Mouse (Mus musculus) skeletal muscle tissue, adult 2 months (tissue): ENCODE measurements around the gene Nexn.

Experiments
- DNase-seq: peaks from one replicate; pipeline ENCODE4 v3.0.0-alpha.2; 2012; ENCODE audit warnings: low read depth, low spot score

Gene Nexn

DNA sequence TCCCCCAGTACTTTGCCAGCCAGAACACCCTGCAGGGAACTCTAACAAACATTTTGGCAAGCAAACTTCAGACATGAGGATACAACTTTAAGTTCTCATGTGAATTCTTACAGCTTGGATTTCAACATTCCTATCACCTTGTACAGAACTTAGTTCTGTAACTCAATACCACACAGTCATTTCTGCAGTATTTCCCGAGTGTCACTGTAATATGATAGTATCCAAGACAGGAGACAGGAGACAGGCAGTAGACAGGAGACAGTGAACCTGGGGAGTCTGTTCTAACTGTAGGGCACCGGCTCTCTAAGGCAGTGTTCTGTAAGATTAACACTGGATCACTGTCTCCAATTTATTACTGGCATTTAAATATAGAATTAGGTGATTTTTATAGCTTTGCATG, 12.3 kb upstream of the Nexn start:
- DNase-seq: no peak

- no peak for DNase-seq
Observed at GRCm38 (mm10) chr3:152277912-152278311, 11.8 kb upstream of the Nexn start.

DNA sequence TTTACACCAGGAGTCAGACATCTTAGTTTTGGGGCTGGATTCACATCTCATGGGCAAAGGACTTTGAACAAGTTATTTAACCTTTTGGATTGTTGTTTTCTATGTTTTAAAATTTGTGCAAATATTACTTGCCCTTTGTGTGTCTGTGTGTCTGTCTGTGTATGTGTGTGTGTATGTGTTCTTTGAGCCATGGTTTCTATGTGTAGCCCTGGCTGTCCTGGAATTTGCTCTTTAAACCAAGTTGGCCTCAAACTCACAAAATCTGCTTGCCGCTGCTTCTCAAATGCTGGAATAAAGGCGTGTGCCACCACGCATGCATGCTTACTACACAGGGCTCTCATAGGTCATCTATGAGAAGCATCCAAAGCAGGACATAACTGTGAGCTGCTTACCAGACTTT, 10.8 kb upstream of the Nexn start:
- DNase-seq: no peak

- DNase-seq: no peak
Observed at GRCm38 (mm10) chr3:152275008-152275407, 8.9 kb upstream of the Nexn start.

DNA sequence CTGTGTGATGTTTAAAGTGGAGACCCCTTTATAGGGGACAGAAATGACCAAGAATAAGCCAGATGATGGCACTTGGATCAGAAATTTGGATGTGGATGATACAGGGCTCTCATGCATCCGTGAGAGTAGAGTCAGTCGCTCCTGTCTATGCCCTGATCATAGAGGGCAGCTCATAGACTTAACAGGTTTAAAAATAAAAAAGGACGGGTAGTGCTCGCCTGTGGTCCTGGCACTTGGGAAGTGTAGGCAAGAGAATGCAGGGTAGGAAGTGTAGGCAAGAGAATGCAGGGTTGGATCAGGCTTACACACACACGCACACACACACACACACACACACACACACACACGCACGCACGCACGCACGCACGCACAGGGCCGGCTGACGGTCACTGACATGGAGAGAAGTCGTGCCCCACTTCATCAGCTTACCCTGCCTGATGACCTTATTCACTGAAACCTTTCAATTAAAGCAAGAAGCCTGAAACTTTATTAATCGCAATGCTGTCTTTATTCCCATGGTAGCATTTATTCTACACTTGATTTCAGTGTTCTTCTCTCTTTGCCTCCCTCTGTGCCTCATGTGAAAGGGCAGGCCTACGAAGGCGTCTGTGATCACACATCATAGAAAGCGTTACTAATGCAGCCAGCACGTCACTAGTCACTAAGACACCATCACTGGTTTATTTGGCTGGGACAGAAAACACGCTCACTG, 7.0 kb upstream of the Nexn start:
- no peak for DNase-seq

GRCm38 (mm10) chr3:152271876-152272275, 5.7 kb upstream of the Nexn start:
- DNase-seq: no peak

DNA sequence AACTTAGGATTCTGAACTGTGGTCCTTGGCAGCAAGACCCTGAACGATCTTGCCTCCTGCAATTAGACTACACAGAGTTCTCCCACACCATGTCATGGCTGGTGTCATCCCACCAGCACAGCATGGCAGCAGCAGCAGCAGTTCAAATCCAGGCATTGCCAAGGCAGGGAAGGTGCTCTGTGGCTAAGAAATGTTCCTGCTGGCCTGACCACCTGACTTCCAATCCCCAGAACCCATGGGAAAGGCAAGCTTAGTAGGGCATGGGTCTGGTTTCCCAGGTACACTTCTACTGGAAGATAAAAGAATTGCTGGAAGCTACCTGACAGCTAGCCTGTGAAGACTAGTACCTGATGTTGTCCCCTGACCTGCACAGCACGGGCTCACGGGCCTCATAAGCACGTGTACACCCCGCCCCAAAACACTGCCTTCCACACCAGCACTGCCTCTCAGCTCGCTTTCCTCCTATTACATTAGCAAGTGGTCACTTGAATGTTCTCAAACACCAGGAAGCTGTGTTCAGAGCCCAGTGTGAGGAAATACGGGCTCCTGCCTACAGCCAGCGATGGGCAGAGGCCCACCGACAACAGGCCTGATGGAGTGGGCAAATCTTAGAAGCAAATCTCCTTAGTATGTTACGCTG, 5.0 kb upstream of the Nexn start:
- no peak for DNase-seq

DNA sequence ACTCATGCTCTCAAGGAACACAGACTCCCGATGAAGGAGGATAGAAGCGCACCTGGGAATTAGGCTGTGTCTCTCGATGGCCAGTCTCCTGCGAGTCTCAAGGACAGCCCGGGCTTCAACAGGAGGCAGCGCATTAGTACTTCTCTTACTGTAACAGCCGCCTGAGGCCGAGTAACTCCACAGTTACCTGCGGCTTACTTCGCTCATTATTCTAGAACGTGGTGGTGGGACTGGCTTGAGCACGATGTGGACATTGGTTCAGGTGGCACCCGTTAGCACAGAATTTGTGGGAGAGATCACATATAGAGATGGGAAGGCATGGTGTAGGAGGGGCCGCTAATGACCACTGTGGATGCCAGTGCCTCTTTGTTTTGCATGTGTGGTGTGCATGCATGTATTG, 1.9 kb upstream of the Nexn start:
- DNase-seq: no peak

GRCm38 (mm10) chr3:152265351-152266035, 657 bp downstream of the Nexn start:
- DNase-seq: peak; percentile 86

DNA sequence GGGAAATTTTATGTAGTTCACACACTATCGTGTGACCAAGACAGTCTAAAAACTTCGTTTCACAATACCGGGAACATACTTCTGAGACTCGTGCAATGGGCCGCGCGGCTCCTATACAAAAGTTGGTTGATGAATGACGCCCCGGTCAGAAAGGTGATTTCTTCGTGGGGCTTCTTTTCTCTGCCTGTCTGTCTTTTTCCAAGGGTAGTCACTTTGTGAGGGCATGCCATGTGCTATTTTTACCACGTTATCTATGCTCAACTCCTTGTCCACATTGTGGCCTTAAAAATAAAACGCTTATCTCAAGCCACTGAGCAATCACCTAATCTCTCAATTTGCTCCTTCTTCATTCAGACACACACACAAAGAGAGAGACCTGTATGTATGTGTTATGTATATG, 1.3 kb downstream of the Nexn start:
- no peak for DNase-seq

GRCm38 (mm10) chr3:152264374-152264773, 1.8 kb downstream of the Nexn start:
- DNase-seq: no peak

GRCm38 (mm10) chr3:152261948-152262347, 4.2 kb downstream of the Nexn start:
- DNase-seq: peak; percentile 56

DNA sequence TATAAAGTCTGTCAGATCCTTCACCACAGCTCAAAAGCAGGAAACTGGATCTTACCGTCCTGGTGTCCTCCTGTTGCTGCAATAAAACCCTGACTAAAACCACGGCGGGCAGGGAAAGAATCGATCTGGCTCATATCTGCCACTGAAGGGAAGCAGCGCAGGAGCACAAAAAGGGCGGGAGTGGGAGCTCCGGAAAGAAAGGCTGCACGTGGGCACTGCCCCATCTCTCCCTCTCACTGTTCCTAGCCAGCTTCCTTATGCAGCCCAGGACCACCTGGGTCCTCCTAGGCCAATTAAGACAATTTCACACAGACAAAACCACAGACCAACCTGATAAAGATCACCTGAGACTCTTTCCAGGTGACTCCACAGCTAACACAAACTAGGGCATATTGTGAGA, 4.7 kb downstream of the Nexn start:
- no peak for DNase-seq

DNA sequence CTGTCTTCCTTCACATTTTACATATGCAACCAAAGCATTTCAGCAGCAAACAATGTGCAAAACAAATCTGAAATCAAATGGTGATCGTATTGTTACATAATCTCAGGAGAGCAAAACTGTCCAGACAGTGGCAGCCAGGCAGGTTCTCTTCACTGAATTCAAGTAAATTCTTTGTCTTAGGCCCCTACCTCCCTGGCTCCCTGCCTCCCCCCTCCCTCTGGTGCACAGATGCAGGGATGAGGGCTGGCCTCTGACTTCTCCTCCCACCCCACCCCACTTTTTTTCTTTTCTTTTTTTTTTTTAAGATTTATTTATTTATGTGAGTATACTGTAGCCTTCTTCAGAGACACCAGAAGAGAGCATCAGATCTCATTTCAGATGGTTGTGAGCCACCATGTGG, 5.8 kb downstream of the Nexn start:
- DNase-seq: no peak

GRCm38 (mm10) chr3:152259409-152259808, 6.7 kb downstream of the Nexn start:
- DNase-seq: peak; percentile 83

- DNase-seq: no peak
Observed at GRCm38 (mm10) chr3:152257528-152257927, 8.6 kb downstream of the Nexn start.

GRCm38 (mm10) chr3:152250487-152250886, 15.7 kb downstream of the Nexn start:
- no peak for DNase-seq

DNA sequence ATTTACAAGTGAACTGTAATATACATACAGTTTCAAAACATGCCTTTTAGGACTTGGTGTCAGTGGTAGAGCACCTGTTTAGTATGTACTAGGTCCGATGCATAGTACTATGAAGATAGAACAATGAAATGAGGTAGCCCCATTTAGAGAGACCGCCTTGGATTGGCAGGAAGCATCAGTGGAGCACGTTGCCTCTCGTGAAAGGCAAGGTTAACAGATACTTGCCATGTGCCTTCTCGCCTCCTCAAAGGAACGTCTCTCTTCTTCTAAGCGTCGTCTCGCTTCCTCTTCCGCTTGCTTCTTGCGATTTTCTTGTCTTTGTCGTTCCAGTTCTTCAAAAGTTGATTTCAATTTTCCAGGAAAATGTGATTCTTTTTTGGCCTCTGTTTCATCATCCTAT, 18.4 kb downstream of the Nexn start:
- no peak for DNase-seq

GRCm38 (mm10) chr3:152245273-152245910, 20.8 kb downstream of the Nexn start:
- no peak for DNase-seq

DNA sequence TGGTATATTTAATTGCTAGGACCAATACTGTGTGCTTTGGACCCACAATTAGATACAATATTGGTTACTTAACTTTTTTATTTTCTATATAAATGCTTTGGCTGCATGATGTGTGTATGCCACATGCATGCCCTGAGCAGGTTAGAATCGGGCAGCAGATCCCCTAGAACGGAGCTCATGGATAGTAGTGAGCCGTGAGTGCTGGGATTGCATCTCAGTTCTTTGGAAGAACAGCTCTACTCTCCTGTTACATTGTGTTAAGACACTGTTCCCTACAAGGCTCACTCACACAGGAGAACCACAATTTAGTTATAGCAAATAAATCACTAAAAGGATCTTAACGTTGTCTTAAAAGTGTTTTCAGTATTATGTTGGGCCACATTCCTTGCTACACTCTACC, 22.8 kb downstream of the Nexn start:
- DNase-seq: no peak

- DNase-seq: no peak
Observed at GRCm38 (mm10) chr3:152241098-152241497, 25.1 kb downstream of the Nexn start.

- no peak for DNase-seq
Observed at GRCm38 (mm10) chr3:152239592-152239991, 26.6 kb downstream of the Nexn start.
